Mouse (Mus musculus) left cerebral cortex, postnatal 36 days (tissue): Measurements from ENCODE around the gene Gemin8. TPM values are rescaled to one million over a fixed set of nuclear protein-coding genes. Genes with fewer than 3 reads are reported as not detected.
A peak's percentile ranks its signal among the peaks of the same experiment; 100 is the strongest.

ENCODE experiments used
- DNase-seq, 2 experiments: peaks; one replicate each; pipeline ENCODE4 v3.0.0; 2021 to 2022; ENCODE audit warnings: low spot score in 2 of 2, mixed read lengths in 1 of 2
- intact Hi-C: fragments of 180-260 bp; cut with DNase I; formaldehyde crosslinking; loops from one replicate; pipeline ENCODE4 v1.15.1; 2025
- total RNA-seq, 2 experiments: library from RNA; stranded (reverse); gene quantifications; 2 replicates each; pipeline ENCODE4 v1.2.3; 2021

Gene Gemin8
- total RNA-seq: 10 to 100 TPM; 10.7 to 12.8 TPM

DNA sequence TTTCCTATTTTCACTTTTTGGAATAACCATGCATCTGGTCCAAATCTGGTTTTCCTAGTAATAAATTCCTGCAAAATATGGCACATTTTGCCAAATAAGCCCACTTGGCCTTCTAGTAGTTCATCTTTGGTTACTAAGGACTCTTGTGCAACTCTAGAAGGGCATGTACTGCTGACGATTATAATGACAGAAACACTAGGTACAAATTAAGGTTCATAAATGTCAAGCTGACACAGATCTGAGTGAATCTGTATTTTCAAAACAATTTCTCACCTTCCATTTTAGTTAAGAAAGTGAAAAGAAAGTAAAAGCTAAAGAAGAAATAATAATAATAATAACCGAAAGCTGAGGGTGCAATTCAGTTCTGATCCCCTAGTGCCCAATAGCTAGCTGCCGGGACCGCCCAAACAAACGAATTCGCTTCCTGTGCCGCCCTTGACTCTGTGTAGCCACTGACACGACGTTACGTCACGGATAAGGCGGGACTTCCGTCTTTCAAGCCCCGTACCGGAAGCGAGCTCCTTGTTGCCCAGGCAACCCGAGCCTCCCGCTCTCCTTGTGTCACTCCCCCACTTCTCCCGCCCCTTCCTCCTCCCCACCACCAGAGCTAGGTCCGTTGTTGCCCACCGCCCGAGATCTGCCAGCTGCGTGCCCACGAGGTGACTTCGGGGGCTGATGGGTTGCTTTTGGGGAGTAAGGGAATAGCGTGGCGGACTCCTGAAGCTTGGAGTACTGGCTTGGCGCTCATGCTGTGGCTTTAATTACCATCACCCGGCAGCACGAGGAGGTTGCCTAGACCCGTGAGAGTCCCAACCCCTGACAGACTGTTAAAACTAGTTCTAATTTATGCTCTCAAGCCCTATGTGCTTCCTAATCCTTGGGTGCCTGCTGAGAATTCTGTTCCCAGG is at the start of gene Gemin8:
TSS of gene Gemin8 (plus strand) at position 563 of the 908 bp plus-strand sequence.
- intact Hi-C loops: loop anchor here (5.0 to 10.0 kb wide), 4 partner anchors 125 to 1062 kb away; no protein-coding TSS in a partner anchor

GRCm38 (mm10) chrX:166147158-166147846 is 23.0 kb upstream of the Gemin8 start:
- no peak for DNase-seq
- intact Hi-C loops: loop anchor here (5.0 kb wide), 2 partner anchors 955 to 1605 kb away; no protein-coding TSS in a partner anchor

More for the DNA sequence above, at the start of gene Gemin8:
- peak; percentile 88 to 92 for DNase-seq

DNA sequence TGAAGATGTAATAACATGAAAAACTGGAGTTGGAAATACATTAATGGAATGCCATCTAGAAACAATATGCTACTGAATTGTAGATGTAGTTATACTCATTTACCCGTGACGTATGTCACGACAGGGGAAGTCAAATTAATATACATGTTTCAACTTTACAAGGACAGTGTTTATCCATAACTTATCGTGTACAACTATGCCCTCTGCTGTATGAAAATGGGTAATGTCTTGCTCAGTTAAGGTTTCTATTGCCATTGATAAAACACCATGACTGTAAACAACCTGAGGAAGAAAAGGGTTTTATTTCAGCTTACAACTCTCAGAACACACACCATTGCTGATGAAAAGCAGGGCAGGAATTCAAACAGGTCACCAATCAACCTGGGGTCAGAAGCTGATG is 7.5 kb upstream of the Gemin8 start:
- intact Hi-C loops: loop anchor here (5.0 kb wide), 1 partner anchor 1620 kb away; no protein-coding TSS in a partner anchor
- DNase-seq: no peak

- intact Hi-C loops: loop anchor here (1.0 to 5.0 kb wide), 3 partner anchors 245 to 1065 kb away; no protein-coding TSS in a partner anchor
- no peak for DNase-seq
Measured at GRCm38 (mm10) chrX:166167307-166167706, 2.9 kb upstream of the Gemin8 start.

GRCm38 (mm10) chrX:166167923-166168322 is 2.3 kb upstream of the Gemin8 start:
- no peak for DNase-seq
- intact Hi-C loops: loop anchor here (1.0 to 5.0 kb wide), 3 partner anchors 244 to 1064 kb away; no protein-coding TSS in a partner anchor

DNA sequence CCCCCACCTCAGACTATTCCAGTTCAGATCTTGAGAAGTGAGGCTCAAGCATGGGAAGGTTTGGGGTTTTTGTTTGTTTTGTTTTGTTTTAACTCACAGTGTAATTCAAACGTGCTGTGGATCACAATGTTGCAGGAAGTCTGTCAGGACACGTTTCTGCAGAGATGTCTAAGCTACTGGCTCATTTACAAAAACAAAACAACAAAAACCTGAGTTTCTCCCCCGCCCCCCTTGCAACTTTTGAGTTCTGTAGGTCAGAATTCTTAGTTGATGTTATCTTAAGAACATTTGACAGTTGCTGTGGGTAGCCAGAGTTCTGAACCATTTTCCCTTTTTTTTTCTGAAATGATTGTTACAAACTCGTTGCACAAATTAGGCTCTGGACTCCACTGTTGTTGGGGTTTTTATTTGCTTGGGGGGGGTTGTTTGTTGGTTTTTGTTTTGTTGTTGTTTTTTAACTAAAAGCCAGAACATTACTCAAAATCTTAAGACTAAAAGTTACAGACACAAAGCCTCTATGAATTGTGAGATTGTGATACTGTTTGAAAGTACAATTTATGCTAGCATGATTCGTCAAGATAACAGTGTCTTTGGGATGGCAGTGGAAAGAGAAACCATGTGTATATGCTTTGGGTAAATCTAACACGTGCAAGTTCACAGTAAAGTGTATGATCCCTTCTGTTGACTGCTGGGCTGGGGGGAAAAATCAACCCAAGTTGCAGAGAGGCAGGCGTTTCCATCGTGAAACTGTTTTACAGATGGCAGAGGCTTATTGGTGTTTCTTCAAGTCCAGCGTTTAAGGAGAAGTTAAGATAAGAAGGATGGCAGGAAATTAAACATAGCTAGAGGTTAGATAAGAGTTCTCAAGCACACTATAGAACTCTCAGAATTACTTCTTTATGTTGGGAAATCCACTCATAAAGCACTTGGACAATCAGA is 815 bp downstream of the Gemin8 start:
- intact Hi-C loops: loop anchor here (5.0 to 10.0 kb wide), 2 partner anchors 124 to 176 kb away; no protein-coding TSS in a partner anchor
- DNase-seq: no peak

DNA sequence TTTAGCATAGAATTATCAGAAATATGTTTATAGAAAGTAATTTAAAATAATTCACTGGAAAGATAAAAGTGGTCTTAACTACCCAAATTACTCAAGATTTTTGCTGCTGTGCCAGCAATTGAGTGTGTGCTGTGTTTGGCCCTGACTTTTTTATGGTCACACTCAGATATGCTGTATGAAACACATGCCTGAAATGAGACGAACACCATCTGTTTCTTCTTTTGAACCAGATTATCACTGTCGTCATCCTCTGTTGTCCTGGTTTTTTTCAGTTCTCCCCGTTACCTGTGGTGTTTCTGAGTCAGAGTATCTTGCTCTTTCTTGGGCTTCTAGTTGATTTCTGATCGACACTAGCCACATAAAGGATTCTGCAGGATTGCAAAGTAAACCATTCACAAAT is 1.8 kb downstream of the Gemin8 start:
- intact Hi-C loops: loop anchor here (2.0 to 10.0 kb wide), 3 partner anchors 67 to 175 kb away; partner anchors contain the start of gene Gpm6b
- DNase-seq: no peak

GRCm38 (mm10) chrX:166172661-166173060 is 2.4 kb downstream of the Gemin8 start:
- intact Hi-C loops: loop anchor here (2.0 to 10.0 kb wide), 3 partner anchors 66 to 175 kb away; partner anchors contain the start of gene Gpm6b

GRCm38 (mm10) chrX:166173796-166174195 is 3.5 kb downstream of the Gemin8 start:
- intact Hi-C loops: loop anchor here (2.0 to 10.0 kb wide), 3 partner anchors 65 to 174 kb away; partner anchors contain the start of gene Gpm6b
- peak; percentile 23 to 35 for DNase-seq

More at GRCm38 (mm10) chrX:166172661-166173060, 2.4 kb downstream of the Gemin8 start:
- no peak for DNase-seq

DNA sequence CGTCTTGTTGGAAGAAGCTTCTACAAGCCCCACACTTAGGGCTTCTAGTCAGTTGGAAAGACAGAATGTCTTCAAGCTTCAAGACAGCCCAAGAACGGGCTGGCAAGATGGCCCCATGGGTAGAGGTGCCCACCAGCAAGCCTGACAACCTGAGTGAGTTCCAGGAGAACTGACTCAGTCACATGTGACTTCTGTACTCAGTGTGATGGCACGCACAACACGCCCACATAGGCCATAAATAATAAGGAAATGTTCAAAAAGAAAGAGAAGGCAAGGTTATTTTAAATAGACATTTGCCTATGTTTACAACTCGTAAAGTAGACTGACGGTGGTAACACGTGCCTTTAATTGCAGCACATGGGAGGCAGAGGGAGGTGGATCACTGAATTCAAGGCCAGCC is 7.7 kb downstream of the Gemin8 start:
- no peak for DNase-seq
- intact Hi-C loops: loop anchor here (10.0 kb wide), 1 partner anchor 117 kb away; no protein-coding TSS in a partner anchor

- intact Hi-C loops: no loop called here
- no peak for DNase-seq
Measured at GRCm38 (mm10) chrX:166183094-166183493, 12.8 kb downstream of the Gemin8 start.

DNA sequence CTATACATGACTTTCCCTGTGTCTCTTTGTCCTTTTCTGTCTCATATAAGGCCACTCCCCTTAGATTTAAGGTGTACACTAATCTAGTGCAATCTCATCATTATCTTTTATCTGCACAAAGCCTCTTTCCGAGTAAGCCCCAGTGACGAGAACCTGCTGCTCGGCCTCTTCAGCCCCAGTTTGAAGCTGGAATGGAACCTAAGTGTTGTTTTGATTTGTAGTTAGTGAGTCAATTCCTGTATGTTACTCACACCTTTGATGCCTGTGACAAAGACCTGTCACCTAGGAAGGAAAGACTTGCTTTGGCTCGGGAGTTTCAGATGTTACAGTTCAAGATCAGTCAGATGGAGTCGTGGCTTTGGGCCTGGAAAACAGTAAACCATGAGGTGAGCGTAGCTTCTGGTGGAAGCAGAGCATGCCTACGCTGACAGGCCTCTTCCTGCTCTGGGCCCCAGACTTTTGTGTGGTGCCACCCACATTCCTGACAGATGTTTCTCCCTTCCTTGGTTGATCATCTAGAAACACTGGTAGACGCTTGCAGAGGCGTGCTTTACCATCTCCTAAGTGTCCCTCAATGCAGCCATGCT is 15.2 kb downstream of the Gemin8 start:
- intact Hi-C loops: no loop called here
- no peak for DNase-seq

DNA sequence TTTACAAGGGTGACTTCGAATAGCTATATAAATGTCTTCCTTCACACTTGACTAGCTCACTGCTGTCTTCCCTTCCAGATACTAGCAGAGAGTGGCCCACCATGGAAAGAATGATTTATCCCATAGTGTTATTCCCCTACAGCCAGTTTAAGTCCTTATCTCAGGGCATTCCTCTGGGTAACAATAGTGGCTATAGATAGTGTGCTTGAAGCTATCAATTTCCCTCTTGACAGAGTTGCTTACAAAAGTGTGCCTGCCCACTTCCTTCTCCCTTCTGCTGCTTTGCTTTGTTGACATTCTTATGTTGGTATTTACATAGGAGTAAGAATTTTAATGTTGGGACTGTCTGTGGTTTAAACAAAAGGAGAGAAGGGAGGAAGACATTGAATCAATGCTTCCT is 17.5 kb downstream of the Gemin8 start:
- intact Hi-C loops: no loop called here
- DNase-seq: no peak

- no peak for DNase-seq
- intact Hi-C loops: no loop called here
Measured at GRCm38 (mm10) chrX:166196327-166196726, 26.1 kb downstream of the Gemin8 start.

- intact Hi-C loops: no loop called here
- no peak for DNase-seq
Measured at GRCm38 (mm10) chrX:166198266-166198665, 28.0 kb downstream of the Gemin8 start.

DNA sequence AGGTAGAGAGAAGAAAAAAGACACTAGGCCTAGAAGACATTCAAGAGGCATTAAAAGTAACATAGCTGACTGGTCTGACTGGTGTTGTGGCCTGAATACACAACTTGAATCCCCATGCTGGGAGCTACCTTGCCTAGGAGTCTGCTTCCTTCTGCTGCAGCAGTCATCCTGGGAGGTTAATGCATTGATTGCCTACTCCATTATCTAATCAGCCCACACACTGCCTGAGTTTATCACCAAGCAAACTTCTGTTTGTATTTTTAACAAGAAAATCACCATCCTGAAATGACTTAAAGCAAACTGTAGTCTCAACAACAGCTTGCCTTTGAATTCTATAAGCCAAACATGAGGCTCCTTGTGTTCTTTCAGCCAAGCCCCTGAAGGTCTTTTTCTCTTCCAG is 29.6 kb downstream of the Gemin8 start:
- intact Hi-C loops: no loop called here

GRCm38 (mm10) chrX:166214576-166214975 is 44.3 kb downstream of the Gemin8 start:
- intact Hi-C loops: no loop called here
- no peak for DNase-seq

More for the DNA sequence above, 29.6 kb downstream of the Gemin8 start:
- DNase-seq: no peak

GRCm38 (mm10) chrX:166216248-166216647 is 46.0 kb downstream of the Gemin8 start:
- intact Hi-C loops: no loop called here
- no peak for DNase-seq
